Mouse (Mus musculus): ENCODE results near the gene Il1rapl2.

DNA sequence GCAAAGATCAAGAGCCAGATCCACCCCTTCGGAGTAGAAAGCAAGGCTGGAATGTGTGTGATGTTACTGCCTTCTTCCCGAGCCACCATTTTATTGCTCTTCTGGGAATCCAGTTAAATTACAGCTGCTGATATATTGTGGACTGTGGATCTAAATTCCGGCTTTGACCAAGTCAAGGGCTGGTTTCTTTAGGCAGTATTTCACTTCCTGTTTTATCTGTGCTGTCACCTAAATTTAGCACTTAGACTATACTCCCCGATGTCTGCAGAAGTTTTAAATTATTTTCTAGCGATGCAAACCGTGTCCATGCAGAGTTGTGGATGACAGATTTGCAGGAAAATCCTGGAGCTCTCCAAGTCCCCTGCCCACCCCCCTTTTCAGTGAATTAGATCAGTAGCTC, 533.5 kb downstream of the Il1rapl2 start:
- TF ChIP-seq POLR2A (IDR thresholded peaks at IDR 0.05; ENCODE audit: borderline replicate concordance, low read depth, low read length) (no peak), CTCF (IDR thresholded peaks at IDR 0.05; ENCODE audit: low read depth, low read length) (no peak)
